Mouse (Mus musculus): ENCODE results near the gene Gcm1.

Gcm1 gene

DNA sequence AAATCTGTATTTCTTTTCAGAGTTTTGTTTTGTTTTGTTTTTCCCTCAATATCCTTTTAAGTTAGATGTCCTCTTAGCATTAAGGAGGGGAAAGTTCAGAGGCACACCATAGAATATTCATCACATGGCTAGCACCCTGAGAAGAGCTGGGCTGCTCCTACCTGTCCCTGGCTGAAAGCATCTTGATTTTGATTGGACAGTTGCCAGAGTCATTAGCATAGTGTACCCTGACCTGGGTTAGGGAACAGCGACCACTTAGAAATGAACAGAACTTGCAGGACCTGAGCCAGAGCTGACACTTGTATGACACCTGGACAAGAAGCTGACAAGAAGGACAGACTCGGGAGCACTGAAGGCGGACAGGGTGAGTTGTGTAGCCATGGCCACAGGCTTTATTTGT, at the start of gene Gcm1:
Gene Gcm1 (plus strand): TSS at position 248 of the 400 bp plus-strand sequence.
- no peak for DNase-seq

GRCm38 (mm10) chr9:78003278-78003677, 48.4 kb upstream of the Gcm1 start:
- no peak for DNase-seq

GRCm38 (mm10) chr9:78005481-78005880, 46.2 kb upstream of the Gcm1 start:
- no peak for DNase-seq

- peak; percentile 75 for DNase-seq
These were observed 45.3 kb upstream of the Gcm1 start for GRCm38 (mm10) chr9:78006209-78007001.

DNA sequence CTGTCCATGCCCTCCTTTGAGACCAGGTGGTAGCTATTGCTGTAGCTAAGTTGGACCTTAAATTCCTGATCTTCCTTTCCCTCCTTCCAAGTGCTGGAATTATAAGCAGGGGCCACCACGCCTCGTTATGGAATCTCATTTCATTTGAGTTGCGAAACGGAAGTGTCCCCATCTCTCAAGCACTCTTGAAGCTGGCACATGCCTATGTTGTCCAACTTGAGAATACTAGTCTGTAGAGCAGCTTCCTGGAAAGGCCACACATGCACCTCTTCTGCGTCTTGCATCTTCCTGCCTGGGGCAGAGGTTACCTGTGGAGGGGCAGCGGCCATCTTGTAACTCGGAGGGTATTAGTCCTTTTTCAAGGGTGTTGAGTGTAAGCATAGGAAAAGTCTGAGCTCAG, 42.3 kb upstream of the Gcm1 start:
- DNase-seq = no peak

- no peak for DNase-seq
These were observed 41.5 kb upstream of the Gcm1 start for GRCm38 (mm10) chr9:78010187-78010586.

DNA sequence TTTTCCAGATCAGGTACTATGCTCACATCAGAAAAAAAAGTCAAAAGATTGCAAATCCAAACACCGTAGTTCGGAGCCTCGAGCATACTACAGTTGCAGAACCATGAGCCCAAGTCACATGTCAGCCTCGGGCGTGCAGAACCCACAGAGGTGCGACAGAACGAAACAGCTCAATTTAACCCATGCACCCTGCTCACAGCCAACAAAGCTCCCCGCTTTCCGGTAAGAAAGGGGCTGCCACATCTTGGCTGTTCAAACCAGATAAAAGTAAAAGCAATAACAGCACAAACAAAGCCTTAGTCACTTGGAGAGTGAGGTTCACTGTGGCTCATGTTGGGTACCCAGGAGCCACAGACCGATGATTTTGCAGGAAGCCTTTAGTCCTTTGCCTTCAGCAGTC, 41.0 kb upstream of the Gcm1 start:
- DNase-seq = no peak

DNA sequence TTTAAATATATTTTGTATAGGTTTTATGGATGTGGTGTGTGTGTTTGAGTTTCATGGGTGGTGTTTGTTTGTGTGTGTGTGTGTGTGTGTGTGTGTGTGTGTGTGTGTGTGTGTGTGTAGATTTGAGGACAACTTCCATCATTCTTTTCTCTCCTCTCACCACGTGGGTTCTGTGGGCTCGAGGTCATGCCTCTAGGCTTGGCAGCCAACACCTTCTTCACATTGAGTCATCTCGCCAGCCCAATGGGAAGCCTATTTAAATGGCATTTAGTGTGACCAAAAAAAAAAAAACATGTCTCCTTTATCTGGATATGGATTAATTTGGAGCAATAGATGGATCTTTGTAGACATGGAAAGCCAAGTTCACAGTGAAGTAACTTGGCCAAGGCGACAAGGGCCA, 39.7 kb upstream of the Gcm1 start:
- no peak for DNase-seq

DNA sequence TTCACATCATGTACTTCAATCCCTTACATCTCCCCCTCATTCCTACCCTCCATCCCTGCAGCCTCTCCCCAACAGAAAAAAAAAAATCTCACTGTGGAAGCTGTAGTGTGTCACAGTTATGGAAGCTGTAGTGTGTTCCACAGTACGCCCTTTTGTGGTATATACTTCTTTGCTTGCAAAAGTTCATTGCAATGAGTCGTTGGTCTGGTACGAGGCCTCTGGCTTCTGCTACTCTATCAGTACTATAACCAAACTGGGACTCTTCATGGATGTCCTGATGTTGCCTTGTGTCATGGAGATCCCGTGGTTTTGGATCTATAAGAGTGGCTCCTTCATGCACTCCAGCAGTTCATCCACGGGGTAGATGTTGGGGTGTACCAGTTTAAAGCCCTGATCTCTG, 39.0 kb upstream of the Gcm1 start:
- DNase-seq = no peak

GRCm38 (mm10) chr9:78013813-78014212, 37.9 kb upstream of the Gcm1 start:
- no peak for DNase-seq

- no peak for DNase-seq
These were observed 35.9 kb upstream of the Gcm1 start for GRCm38 (mm10) chr9:78015816-78016215.

- no peak for DNase-seq
These were observed 35.4 kb upstream of the Gcm1 start for GRCm38 (mm10) chr9:78016288-78016687.

DNA sequence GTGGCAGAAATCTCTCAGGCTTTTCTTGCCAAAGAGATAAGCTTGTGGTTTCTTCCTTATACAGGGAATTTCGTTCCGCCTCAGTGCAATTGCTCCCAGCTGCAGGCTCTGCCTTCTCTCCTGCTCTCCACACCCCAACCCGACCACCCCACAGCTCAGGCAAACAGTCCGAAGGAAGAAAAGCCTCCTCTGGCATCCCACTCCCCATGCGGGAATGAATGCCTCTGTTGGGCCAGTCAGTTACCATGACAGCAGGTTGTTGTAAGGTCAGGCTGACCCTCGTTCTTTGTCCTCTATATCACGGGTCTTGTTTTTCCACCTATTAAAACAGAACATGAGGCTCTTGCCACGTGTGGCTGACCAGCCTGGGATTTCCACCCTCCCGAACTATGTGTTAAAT, 30.5 kb upstream of the Gcm1 start:
- DNase-seq = no peak

- no peak for DNase-seq
These were observed 29.4 kb upstream of the Gcm1 start for GRCm38 (mm10) chr9:78022187-78022945.

- peak; percentile 22 for DNase-seq
These were observed 26.9 kb upstream of the Gcm1 start for GRCm38 (mm10) chr9:78024823-78025222.

GRCm38 (mm10) chr9:78027099-78027498, 24.6 kb upstream of the Gcm1 start:
- DNase-seq = no peak

- DNase-seq = no peak
These were observed 20.8 kb upstream of the Gcm1 start for GRCm38 (mm10) chr9:78030835-78031456.

DNA sequence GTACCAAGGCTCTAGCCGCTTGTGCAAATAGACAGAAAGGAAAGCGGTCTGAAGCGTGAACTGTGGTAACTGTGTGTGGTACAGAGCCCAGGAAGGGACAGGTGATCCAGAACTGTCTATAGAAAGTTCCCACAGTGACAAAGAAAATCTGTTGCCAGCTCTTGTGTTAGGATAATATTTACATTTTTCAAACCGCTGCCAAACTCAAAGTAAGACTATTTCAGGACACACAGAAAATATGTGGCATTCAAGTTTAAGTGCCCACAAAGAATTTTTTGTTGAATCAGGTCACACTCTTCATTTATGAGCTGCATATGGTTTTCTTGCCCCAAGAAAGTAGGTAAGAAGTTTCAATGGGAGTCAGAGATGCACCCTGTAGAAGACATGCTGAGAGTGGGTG, 18.8 kb upstream of the Gcm1 start:
- DNase-seq = no peak

- no peak for DNase-seq
These were observed 16.4 kb upstream of the Gcm1 start for GRCm38 (mm10) chr9:78035296-78035695.

DNA sequence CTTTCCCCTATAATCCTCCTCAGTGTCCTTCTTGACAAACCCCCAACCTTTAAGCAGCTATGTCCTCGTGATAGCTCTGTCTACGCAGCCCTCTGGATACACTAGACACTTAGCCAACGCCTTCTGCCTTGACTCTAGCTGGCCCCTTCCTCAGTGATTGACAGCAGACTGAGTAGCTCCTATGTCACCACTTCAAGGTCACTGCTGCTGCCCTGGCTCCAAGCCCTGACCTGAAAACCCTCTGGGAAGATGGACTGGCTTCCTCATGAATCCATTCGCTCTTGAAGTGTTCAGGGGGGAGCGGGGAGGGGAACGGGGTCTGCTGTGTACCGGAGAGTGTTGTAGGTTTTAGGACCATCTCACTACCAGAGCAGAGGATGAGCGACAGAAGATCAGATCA, 15.9 kb upstream of the Gcm1 start:
- DNase-seq = no peak

GRCm38 (mm10) chr9:78038755-78039489, 12.8 kb upstream of the Gcm1 start:
- DNase-seq = peak; percentile 65

DNA sequence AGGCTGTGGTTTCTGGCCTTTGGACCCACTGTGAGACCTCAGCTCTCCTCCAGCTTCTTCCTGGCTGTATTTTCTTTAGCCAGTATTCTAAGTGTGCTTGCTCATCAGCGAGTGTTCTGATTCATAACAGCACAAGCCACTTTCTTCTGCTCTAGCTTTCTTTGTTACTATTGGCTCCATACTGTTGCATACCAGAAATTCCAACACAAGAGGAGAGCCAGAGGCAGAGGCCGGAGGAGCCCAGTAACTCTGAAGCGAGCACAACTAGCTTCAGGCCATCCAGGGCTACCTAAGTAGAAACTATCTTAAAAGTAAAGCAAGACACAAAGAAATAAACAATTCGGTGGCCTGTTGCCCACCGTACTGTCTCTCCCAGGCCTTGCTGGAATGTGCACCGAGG, 6.6 kb upstream of the Gcm1 start:
- DNase-seq = no peak

- DNase-seq = no peak
These were observed 5.0 kb upstream of the Gcm1 start for GRCm38 (mm10) chr9:78046755-78047154.
